ENCODE assay signal across 32 mouse cellular contexts in genomic region chr4:55767133-55767532, GRCm38 (mm10).
"Had no signal": no experiment of that assay in that cellular context is flagged by ENCODE, and none has a peak within 500 bp of the region (broad histone marks: within the 10 kb centered on the region; RNA-seq: fewer than 3 reads in every experiment).

No protein-coding gene starts in this region.

- H3K9me3 ChIP-seq: limb, embryonic 10.5 days; limb, embryonic 12.5 days; limb, embryonic 13.5 days; limb, embryonic 15.5 days; liver, embryonic 12.5 days; liver, embryonic 13.5 days; liver, embryonic 15.5 days; lung, embryonic 15.5 days; midbrain, embryonic 10.5 days; midbrain, embryonic 12.5 days; midbrain, embryonic 13.5 days; midbrain, embryonic 15.5 days; neural tube, embryonic 12.5 days had no signal

- H3K4me1 ChIP-seq: limb, embryonic 10.5 days; limb, embryonic 12.5 days; limb, embryonic 13.5 days; limb, embryonic 15.5 days; liver, embryonic 12.5 days; liver, embryonic 13.5 days; liver, embryonic 15.5 days; lung, embryonic 15.5 days; megakaryocyte, embryonic 14.5 days; midbrain, embryonic 10.5 days; midbrain, embryonic 12.5 days; midbrain, embryonic 13.5 days; midbrain, embryonic 15.5 days; neural tube, embryonic 12.5 days had no signal

- ATAC-seq: liver, embryonic 12.5 days; liver, postnatal 0 days; lung, postnatal 0 days; midbrain, embryonic 13.5 days; midbrain, embryonic 15.5 days; midbrain, embryonic 16.5 days had no signal

- H3K4me2 ChIP-seq: limb, embryonic 12.5 days; limb, embryonic 13.5 days; limb, embryonic 15.5 days; liver, embryonic 12.5 days; liver, embryonic 13.5 days; liver, embryonic 15.5 days; lung, embryonic 14.5 days; lung, embryonic 15.5 days; midbrain, embryonic 11.5 days; midbrain, embryonic 12.5 days; midbrain, embryonic 13.5 days; midbrain, embryonic 15.5 days; neural tube, embryonic 12.5 days had no signal

- H3K27ac ChIP-seq: left cerebral cortex, adult 2 months; limb, embryonic 10.5 days; limb, embryonic 12.5 days; limb, embryonic 13.5 days; limb, embryonic 15.5 days; liver, embryonic 12.5 days; liver, embryonic 13.5 days; liver, embryonic 14.5 days; liver, embryonic 15.5 days; lung, embryonic 15.5 days; macrophage; midbrain, embryonic 10.5 days; midbrain, embryonic 12.5 days; midbrain, embryonic 13.5 days; midbrain, embryonic 15.5 days; neural tube, embryonic 12.5 days had no signal

- H3K36me3 ChIP-seq: limb, embryonic 10.5 days; limb, embryonic 12.5 days; limb, embryonic 13.5 days; limb, embryonic 15.5 days; liver, embryonic 12.5 days; liver, embryonic 13.5 days; liver, embryonic 15.5 days; lung, embryonic 15.5 days; midbrain, embryonic 10.5 days; midbrain, embryonic 12.5 days; midbrain, embryonic 13.5 days; midbrain, embryonic 15.5 days; neural tube, embryonic 12.5 days had no signal

- DNase-seq: left cerebral cortex, postnatal 4 days; liver; liver, embryonic 13.5 days; liver, postnatal 0 days; lung, adult 18-20 months; lung, adult 2 months; lung, embryonic 14.5 days; lung, postnatal 10 days; lung, postnatal 14 days; lung, postnatal 36 days; lung, postnatal 4 days; midbrain, embryonic 14.5 days had no signal

- H3K27me3 ChIP-seq: limb, embryonic 12.5 days; limb, embryonic 13.5 days; limb, embryonic 15.5 days; liver, embryonic 12.5 days; liver, embryonic 13.5 days; liver, embryonic 15.5 days; lung, embryonic 15.5 days; megakaryocyte, embryonic 14.5 days; midbrain, embryonic 12.5 days; midbrain, embryonic 13.5 days; midbrain, embryonic 15.5 days; neural tube, embryonic 12.5 days had no signal

- H3K4me3 ChIP-seq: left cerebral cortex, adult 2 months; limb, embryonic 10.5 days; limb, embryonic 12.5 days; limb, embryonic 13.5 days; limb, embryonic 15.5 days; liver, embryonic 12.5 days; liver, embryonic 13.5 days; liver, embryonic 15.5 days; lung, embryonic 15.5 days; megakaryocyte, embryonic 14.5 days; midbrain, embryonic 10.5 days; midbrain, embryonic 12.5 days; midbrain, embryonic 13.5 days; midbrain, embryonic 15.5 days; myocyte; neural tube, embryonic 12.5 days had no signal

- H3K9ac ChIP-seq: limb, embryonic 12.5 days; limb, embryonic 13.5 days; limb, embryonic 15.5 days; liver, embryonic 12.5 days; liver, embryonic 13.5 days; liver, embryonic 14.5 days; liver, embryonic 15.5 days; liver, postnatal 0 days; lung, embryonic 14.5 days; lung, embryonic 15.5 days; midbrain, embryonic 12.5 days; midbrain, embryonic 13.5 days; midbrain, embryonic 15.5 days; neural tube, embryonic 12.5 days had no signal
